Mouse (Mus musculus) testis, adult 2 months (tissue): ENCODE measurements at regions not wholly inside any gene's neighbourhood (a gene's known extent, or its start where the extent isn't known, plus 50 kb on each side); places are given as distances from the start of the nearest gene placed in this dataset.

ENCODE experiments used
- H3K27ac ChIP-seq: fragments of 200-500 bp; 2 replicates; pipeline ENCODE4 v1.5.1; 2012; ENCODE audit warnings: low read depth, low read length; ENCODE audit not compliant: control insufficient read depth, insufficient read depth
- H3K27me3 ChIP-seq: fragments of 200-500 bp; 2 replicates; pipeline ENCODE4 v1.6.1; 2012; ENCODE audit warnings: mild to moderate bottlenecking, low read length, moderate library complexity; ENCODE audit not compliant: control insufficient read depth, insufficient read depth
- H3K36me3 ChIP-seq: fragments of 200-500 bp; 2 replicates; pipeline ENCODE4 v1.6.1; 2012; ENCODE audit warnings: mild to moderate bottlenecking, low read length; ENCODE audit not compliant: control insufficient read depth, insufficient read depth
- H3K4me1 ChIP-seq: fragments of 200-500 bp; 2 replicates; pipeline ENCODE4 v1.6.1; 2012; ENCODE audit warnings: low read length; ENCODE audit not compliant: control insufficient read depth, insufficient read depth
- H3K4me3 ChIP-seq: fragments of 200-500 bp; 2 replicates; pipeline ENCODE4 v1.5.1; 2012; ENCODE audit warnings: low read depth, mild to moderate bottlenecking, low read length, moderate library complexity, mixed read lengths; ENCODE audit not compliant: control insufficient read depth
- CTCF ChIP-seq: fragments of 200-500 bp; IDR thresholded peaks from 2 replicates; pipeline ENCODE4 v1.5.1; 2012; ENCODE audit warnings: low read depth, mild to moderate bottlenecking, inconsistent platforms, low read length, moderate library complexity; ENCODE audit not compliant: control insufficient read depth, insufficient read depth, insufficient replicate concordance
- POLR2A ChIP-seq: fragments of 200-500 bp; IDR thresholded peaks from 2 replicates; pipeline ENCODE4 v1.6.1; 2012; ENCODE audit warnings: low read depth, mild to moderate bottlenecking, inconsistent platforms, low read length, moderate library complexity; ENCODE audit not compliant: control insufficient read depth

DNA sequence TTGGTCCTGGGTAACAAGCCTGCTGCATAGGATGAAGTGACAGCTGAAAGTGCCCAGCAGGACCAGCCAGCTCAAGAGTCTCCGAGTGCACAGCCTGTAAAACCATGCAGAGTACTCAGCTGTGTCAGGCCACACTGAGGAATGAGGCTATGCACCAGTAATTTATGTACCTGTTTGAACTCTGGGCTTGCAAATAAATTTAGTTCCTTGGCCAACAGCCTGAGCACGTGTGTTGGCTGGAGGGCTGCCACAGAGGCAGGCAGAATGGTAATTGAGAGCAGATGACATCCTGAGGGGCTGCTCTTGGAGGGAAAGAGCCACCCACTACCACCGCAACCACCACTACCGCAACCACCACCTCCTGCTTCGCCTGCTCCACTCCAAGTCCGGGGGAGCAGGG is 273.3 kb downstream of the Rybp start:
- Histone ChIP-seq H3K36me3 (no peaks in the 10 kb centered on the region), H3K4me3 (no peak overlapping the region), H3K27me3 (no peaks in the 10 kb centered on the region), H3K4me1 (no peaks in the 10 kb centered on the region), H3K27ac (no peak overlapping the region)
- no peak for TF ChIP-seq CTCF
- no peak for TF ChIP-seq POLR2A

GRCm38 (mm10) chr6:100011520-100012062 is 275.7 kb downstream of the Rybp start:
- Histone ChIP-seq H3K27me3 (no peaks in the 10 kb centered on the region), H3K4me3 (no peak overlapping the region), H3K27ac (no peak overlapping the region), H3K36me3 (no peaks in the 10 kb centered on the region), H3K4me1 (no peaks in the 10 kb centered on the region)
- no peak for TF ChIP-seq CTCF
- no peak for TF ChIP-seq POLR2A

GRCm38 (mm10) chr6:100010954-100011481 is 276.3 kb downstream of the Rybp start:
- Histone ChIP-seq H3K36me3 (no peaks in the 10 kb centered on the region), H3K27ac (no peak overlapping the region), H3K27me3 (no peaks in the 10 kb centered on the region), H3K4me3 (no peak overlapping the region), H3K4me1 (no peaks in the 10 kb centered on the region)
- TF ChIP-seq POLR2A: no peak
- no peak for TF ChIP-seq CTCF

GRCm38 (mm10) chr6:99999711-100000365 is 273.6 kb upstream of the Prok2 start:
- no peaks in the 10 kb centered on the region for H3K36me3 ChIP-seq
- H3K27me3 ChIP-seq: no peaks in the 10 kb centered on the region
- H3K27ac ChIP-seq: no peak overlapping the region
- TF ChIP-seq POLR2A (no peak), CTCF (no peak)
- H3K4me3 ChIP-seq: no peak overlapping the region
- no peaks in the 10 kb centered on the region for H3K4me1 ChIP-seq

DNA sequence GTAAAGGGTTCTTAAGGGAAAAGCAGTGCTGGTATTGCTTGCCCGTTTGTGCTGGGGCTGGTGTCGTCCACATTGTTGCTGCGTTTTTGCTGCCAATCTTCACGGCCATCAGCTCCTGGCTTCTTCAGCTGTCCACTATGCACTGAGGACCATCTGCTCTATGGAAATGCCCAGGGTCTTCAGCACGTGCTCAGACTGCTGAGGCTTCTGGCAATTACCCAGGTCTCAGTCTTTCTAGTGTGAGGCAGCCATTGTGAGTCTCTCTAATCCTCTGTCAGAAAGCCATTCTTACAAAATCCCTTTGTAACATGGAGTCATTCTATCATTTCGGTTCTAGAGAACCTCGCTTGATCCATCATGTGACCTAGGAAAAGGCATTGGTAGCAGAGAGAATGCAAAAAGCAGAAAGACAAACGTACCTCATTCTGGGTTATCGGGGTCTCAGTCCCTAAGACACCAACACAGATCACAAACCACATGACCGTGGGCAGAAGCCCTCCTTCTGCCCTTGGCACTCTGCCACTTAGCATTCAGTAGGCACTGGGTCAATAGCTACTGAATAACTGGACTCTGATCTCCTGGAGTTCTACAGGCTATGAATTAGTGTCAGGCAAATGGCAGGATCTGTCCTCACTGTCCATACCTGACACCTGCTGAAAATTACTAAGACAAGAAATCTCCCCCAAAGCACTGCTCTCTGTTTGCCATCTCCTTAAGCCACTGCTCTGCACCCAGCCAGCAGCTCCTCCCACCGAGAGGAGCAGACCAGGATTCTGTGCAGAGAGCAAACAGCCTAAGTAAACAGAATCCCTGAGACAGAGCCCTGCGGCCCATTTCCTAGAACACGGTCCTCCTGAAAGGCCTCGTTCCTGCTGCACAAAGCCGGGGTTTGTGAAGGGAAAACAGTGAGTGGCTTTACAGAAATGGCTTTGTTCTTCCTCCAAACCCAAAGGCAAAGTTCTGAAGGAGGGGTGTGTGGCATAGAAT is 270.1 kb upstream of the Prok2 start:
- no peak for TF ChIP-seq POLR2A
- no peak for TF ChIP-seq CTCF
- Histone ChIP-seq H3K36me3 (no peaks in the 10 kb centered on the region), H3K4me1 (no peaks in the 10 kb centered on the region), H3K27me3 (no peaks in the 10 kb centered on the region), H3K4me3 (no peak overlapping the region), H3K27ac (no peak overlapping the region)

- H3K27ac ChIP-seq: no peak overlapping the region
- no peaks in the 10 kb centered on the region for H3K27me3 ChIP-seq
- H3K4me1 ChIP-seq: no peaks in the 10 kb centered on the region
- H3K4me3 ChIP-seq: no peak overlapping the region
- H3K36me3 ChIP-seq: no peaks in the 10 kb centered on the region
- TF ChIP-seq CTCF (no peak), POLR2A (no peak)
These were observed 267.8 kb upstream of the Prok2 start for GRCm38 (mm10) chr6:99994026-99994425.

GRCm38 (mm10) chr6:99991079-99991478 is 264.9 kb upstream of the Prok2 start:
- TF ChIP-seq POLR2A: no peak
- TF ChIP-seq CTCF: no peak
- Histone ChIP-seq H3K27me3 (no peaks in the 10 kb centered on the region), H3K4me1 (no peaks in the 10 kb centered on the region), H3K36me3 (no peaks in the 10 kb centered on the region), H3K4me3 (no peak overlapping the region), H3K27ac (no peak overlapping the region)
